Mouse (Mus musculus): Measurements from ENCODE around the gene Atp6v1e2.

DNA sequence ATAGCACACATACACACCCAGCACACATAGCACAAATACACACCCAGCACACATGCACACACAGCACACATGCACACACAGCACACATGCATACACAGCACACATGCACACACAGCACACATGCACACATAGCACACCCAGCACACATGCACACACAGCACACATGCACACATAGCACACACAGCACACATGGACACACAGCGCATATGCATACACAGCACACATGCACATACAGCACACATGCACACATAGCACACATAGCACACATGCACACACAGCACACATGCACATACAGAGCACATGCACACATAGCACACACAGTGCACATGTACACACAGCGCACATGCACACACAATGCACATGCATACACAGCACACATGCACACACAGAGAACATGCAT, 34.0 kb upstream of the Atp6v1e2 start:
- TF ChIP-seq EP300 (optimal IDR thresholded peaks at IDR 0.05) (no peak), CTCF (IDR thresholded peaks at IDR 0.05; ENCODE audit: low read depth) (no peak)
